Mouse (Mus musculus) telencephalon, adult 2 months (tissue): Measurements from ENCODE around the gene Car9.
"Not testable (repeated sequence)": the region's sequence is repeated elsewhere in the genome, so short reads cannot be mapped to it uniquely, and the experiment has no call there.

Source experiments
- DNase-seq: peaks from one replicate; pipeline ENCODE4 v3.0.0-alpha.2; 2011; ENCODE audit warnings: low read depth, low spot score

The Car9 gene

DNA sequence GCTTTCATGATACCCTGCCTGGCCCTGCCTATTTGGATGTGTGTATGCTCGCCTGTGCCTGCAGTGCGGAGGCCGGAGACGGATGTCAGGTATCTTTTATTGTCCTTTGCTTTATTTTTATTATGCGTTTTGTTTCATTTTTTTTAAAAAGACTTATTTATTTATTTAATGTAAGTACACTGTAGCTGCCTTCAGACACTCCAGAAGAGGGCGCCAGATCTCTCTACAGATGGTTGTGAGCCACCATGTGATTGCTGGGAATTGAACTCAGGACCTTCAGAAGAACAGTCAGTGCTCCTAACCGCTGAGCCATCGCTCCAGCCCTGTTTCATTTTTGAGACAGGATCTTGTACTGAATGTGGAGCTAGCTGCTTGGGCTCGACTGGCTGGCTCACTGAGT lies 21.7 kb downstream of the Car9 start:
- DNase-seq: no peak

DNA sequence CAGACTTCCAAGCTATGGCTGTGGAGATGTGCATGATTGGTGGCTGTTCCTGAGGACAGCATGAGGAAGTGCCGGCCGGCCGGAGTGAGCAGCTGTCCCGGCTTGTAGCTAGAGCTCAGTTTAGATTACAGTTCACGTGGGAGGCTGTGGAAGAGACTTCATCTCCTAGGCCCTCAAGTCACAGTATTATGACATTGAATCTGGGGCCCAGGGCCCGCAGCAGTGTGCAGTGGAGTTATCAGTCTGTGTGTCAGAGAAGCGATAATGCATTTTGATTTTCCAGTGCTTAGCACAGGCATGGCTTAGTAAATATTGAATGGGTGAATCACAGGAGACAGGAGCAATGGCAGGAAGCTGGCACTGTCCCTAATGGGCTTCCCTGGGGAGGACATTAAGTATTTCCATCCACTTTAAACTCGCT lies 23.3 kb downstream of the Car9 start:
- no peak for DNase-seq

DNA sequence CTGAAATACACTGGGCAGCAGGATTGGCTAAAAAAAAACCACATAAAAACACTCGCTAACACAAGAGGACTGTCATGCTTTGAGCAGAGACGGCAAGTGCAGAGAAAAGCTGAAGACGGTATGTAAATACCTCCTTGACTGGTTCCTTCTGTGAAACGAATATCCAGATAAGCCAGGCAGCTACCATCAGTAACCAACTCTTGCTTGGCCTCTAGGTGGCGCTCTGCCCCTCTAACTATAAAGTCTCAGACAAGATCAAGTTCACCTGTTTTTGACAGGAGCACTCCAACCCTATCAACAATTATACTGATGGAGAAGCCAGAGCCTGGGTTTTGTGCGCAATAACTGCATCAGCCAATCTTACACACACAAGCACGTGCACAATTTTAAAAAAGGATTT lies 23.8 kb downstream of the Car9 start:
- DNase-seq: peak; percentile 79

DNA sequence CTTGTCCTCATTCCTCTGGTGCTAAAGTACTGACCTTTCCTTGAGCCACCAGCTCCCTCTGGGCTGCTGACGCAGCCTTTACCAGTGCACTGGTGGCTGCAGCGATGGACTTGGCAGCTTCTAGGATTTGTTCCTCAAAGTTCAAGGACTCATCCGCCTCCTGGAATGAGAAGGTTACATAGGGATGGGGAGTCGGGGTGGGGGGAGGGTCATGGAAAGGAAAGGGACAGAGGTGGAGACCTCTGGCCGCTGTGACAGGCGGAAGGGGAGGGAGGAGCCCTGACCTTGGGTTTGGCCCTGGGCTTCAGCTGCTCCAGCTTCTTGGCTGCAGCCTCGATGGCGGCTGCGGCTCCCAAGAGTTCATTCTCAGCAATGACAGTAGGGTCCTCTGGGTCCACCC lies 26.5 kb downstream of the Car9 start:
- DNase-seq: no peak

DNA sequence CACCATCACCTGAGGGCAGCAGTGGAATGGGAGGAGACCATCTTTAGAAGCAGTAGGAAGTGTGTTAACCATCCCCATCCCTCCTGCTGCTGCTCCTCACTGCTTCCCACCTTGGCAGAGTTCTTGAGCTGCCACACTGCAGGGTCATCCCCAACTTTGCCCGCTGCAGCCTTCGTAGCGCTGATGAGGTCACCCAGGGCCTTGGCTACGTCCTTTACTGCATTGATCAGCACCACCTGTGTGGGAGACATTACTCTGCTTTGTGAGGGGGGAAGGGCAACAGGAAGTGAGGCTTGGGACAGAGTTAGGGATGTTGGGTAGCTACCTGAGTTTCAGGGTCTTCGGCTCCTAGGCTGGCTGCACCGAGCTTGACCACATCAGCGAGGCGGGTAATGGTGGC lies 28.9 kb downstream of the Car9 start:
- no peak for DNase-seq

DNA sequence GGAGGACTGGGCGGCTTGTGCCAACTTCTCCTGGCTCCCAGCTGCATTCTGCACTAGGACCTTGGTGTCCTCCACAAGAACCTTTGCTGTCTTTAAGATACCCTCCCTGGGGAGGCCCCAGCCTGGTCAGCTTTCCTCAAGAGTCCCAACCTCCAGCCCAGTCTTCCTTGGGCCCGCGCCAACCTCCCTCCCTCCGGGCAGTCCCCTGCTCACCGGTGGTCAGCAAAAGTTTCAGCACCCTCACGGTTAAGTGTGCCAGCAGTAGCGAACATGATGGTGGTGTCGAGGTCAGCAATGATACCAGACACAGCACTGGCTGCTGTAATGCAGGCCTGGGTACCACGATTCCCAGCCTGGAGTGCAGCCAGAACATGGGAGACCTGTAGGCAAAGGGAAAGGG lies 29.3 kb downstream of the Car9 start:
- DNase-seq: no peak

DNA sequence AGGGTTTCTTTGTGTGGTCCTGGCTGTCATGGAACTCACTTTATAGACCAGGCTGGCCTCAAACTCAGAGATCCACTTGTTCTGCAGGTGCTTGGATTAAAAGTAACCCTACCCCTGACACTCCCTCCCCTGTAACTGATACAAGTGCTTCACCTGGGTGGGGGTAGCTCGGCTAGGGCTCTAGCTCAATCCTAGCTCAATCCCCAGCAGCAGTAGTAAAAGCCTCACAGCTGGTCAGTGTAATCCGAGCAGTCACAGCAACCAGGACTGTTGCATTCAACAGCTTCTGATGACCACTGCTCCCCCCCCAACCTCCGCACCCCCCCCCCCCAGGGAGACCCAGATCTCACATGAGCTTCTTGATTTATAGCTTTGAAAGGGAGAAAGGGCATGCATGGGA lies 35.3 kb downstream of the Car9 start:
- no peak for DNase-seq

DNA sequence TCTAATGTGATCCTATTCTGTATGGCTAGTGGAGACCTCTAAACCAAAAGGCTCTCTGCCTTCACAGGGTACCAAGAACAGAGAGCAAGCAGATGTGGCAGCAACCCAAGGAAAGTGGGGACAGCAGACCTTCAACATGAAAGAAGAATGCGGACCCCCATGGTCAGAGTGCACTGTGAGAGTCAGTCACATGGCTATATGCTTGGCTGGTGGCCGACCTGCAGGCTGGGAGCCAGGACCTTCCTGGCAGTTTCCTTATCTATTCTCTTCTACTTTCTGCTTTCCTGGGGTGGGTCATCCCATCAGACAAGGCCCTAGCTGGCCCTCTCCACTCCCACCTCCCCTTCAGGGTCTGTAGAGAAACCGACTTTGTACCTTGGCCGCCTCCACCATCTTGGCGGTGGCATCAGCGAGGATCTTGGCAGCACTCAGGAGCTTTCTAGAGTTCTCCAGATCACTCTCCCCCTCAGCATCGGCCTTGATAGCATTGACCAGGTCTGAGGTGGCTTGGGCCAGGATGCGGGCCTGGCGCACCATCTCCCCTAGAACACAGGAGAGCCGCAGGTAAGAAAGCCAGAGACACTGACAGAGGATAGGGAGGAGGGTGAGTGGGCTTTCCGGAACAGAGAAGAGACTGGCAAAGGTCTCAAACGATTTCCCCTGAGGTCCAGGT lies 39.7 kb downstream of the Car9 start:
- no peak for DNase-seq

DNA sequence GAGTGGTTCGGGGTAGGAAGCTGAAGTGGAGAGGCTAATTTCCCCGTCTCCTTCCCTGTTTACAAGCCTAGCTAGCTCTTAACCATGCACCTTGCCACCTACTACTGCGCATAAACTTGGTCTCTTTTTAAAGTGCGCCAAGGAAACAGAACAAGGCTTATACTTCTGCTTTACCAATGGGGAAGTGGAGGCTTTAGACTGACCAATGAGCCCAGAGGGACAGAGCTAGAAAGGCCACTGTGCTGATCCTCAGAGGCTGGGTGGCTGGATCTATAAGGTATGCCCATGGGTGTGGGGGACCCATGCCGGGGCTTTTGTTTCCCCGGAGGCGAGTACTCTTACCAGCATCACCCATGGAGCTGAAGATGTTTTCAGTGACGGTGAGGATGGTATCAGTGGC lies 40.4 kb downstream of the Car9 start:
- DNase-seq: no peak

DNA sequence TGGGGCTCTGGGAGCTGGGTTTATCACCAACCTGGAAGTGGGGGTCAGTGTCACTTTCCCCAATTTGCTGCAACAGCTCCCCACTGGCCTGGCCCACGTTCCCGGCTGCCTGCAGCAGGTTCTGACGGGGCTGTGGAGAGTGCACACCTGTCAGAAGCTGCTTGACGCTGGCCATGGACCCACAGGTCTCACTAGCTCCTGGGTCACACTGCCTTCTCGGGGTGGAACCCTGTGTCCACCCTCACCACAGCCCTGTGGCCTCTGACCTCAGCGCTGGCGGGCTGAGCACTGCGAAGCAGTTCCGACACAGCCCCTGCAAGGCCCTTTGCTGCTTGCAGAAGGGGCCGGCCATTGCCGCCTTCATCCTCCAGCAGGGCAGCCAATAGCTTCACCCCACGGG lies 42.3 kb downstream of the Car9 start:
- DNase-seq: no peak

DNA sequence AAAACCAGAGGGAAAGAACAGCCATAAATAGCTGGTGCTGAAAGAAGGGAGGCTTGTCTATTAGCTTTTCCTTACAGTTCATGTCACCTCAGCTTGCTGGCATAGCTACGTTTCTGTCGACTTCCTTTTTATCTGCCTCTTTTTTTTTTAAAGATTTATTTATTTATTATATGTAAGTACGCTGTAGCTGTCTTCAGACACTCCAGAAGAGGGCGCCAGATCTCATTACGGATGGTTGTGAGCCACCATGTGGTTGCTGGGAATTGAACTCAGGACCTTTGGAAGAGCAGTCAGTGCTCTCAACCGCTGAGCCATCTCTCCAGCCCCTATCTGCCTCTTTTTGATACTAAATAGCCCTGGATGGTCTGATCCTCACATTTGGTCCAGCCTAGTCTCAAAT lies 45.1 kb downstream of the Car9 start:
- DNase-seq: not testable (repeated sequence)

DNA sequence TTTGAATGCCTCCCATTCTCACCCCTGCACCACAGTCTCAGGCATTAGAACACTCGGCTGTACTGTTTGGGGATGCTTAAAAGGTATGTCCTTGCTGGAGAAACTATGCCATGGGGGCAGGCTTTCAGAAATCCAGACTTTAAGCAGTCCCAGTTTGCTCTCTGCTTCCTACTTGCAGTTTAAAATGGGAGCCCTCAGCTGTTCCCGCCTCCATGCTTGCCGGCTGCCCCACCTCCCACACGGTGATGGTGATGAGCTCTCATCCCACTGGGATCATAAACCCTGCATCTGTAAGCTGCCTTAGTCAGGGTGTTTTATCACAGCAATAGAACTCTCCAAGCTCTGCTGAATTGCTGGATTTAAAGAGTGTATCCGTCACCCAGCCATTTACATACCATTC lies 45.7 kb downstream of the Car9 start:
- peak; percentile 63 for DNase-seq

DNA sequence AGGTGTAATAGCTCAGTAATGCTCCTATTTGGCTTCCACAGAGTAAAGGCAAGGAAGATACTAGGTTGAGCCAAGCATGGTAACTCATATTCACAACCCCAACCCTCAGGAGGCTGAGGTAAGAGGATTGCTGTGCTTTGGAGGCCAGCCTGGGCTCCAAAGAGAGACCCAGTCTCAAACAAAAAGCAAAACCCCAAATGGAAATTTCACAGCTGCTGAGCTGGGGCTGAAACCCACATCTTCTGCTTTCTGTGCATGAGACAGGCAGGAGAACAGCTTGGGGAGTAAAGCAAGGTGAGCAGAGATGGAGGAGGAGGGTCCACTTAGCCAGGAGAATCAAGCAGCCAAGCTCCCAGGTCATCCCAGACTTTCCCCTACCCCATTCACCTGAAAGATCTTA lies 47.1 kb downstream of the Car9 start:
- no peak for DNase-seq

DNA sequence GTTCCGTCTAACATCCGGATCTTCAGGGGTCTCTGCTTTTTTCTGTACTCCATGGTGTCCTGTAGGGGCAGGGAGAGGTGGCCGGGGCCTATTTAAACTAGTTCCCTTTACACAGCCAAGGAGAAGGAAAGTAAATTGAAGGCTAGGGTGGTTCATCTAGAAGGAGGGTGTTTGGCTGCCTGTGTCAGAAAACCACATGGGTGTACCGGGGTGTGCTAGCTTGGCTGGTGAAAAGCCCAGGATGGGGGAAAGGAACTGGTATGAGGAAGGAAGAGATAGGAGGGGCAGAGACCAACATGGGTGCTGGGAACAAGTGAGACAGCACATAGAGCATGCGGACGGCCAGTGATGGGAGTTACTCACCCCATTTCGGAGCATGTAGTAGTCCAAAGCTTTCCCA lies 49.2 kb downstream of the Car9 start:
- no peak for DNase-seq

DNA sequence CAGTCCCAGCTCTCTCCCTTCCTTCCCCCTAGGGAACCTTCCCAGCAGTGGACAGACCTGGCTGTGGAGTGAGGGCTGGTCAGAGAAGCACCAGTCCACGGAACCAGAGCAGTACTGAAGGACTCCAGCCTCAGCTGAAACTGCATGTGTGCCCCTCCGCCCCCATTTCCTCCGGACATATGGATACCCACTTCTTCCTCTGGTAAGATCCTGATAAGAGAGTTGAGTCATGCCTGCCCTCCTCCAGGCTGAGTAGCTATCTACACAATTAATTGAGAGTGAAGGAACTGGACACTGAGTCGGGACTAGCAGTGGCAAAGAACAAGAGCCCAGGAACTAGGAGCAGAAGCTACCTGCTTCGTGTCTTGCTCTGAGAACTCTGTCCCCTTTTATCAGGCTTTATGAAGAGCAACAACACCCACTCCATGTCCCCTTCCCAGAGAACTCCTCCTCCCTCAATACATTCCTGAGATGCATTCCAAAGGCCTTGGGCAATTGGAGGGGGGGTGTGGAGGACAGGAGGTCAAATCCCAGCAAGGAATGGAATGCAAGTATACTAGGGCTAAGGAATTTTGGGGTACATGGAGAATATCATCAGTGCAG lies 51.4 kb downstream of the Car9 start:
- no peak for DNase-seq

DNA sequence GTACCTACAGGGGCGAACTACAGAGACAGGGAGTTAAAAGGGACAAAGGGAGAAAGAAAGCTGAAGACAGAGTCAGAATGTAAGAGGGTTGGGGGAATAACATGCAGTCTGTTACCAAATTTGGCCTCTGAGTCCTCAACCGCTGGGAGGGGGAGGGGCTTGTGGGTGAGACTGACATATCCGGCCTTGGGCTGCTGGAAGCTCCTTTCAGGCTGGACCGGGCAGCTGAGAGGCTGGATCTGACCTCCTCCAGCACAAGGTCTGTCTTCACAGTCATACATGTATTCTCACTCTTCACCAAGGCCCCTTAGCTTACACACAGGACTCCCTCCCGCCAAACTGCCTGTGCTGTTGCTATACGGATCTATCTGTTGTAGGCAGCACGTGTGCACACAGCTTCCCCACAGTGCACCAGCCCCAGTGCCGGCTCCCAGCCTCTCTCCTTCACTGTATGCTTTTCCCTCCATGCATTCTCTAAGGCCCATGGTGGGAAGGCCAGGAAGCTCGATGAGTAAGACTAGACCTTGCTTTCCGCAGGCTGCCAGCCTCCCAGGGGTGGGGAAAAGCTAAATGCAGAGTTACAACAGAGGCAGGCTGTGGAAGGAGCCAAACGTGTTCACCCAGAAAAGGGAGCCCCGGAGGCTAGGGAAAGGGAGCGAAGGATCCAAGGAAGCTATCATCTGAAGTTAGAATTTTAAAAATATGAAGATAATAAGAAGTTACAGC lies 52.0 kb downstream of the Car9 start:
- DNase-seq: no peak

DNA sequence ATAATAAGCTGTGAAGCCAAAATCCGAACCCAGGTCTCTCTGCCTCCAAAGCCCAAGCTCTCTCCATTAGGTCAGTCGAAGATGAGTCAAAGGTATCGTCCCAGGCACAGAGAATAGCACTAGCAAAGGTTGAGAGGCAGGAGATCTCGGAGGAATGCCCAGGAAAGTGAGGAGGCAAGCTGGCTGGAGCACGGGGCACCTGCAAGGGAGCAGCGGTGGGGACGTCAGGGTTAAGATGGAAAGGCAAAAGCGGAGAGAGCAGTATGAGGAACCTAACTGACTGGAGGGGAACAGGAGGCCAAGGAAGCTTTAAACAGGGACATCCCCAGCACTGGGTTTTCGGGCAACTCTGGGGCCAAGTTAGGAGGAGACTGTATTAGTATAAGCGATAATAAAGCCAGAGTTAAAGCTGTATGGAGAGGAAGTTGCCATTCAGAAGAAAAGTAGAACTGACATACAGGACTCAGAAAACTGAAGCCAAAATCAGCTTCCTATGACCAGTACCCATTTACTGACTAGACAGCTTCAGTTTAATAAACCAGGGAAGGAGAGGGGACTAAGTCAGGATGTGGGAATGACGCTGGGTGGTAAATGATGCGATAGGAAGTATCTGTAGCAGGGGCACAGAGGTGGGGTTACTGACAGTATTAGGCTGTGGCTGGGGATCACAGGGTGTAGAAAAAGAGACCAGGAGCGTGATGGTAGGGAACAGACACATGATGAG lies 52.9 kb downstream of the Car9 start:
- DNase-seq: no peak

DNA sequence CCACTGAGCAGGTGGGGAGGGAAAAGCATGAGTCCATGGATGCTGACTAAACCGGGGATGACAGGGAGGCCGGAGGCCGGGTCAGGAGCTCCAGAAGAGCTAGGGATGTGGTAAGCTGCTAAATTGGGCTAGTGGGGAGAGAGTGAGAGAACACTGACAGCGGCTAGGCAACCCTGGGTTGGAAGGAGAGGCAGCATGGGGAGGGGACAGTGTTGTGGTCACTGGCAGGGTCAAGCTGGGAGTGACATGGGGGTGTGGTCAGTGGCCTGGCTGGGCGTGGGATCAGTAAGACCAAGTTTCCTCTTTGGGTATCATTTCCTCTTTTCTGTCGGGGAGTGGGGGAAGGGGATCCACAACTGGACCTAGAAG lies 53.5 kb downstream of the Car9 start:
- DNase-seq: no peak

DNA sequence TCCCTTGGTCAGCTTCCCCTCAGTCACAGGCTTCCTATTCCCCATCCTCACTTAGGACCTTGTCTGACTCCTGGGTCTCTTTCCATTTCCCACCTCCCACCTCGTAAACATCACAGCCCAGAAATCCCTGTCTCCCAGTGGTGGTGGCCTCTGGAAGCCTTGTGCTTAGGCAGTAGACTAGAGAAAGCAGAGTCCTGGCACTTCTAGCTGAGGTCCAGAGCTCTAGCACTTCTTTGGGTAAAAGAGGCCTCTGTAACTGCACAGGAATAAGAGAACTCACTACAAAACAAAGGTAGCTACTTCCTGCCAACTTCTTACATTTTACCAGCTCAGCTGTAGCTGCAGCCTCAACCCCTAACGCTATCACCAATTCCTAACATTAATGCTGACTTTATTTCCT lies 54.2 kb downstream of the Car9 start:
- DNase-seq: no peak

DNA sequence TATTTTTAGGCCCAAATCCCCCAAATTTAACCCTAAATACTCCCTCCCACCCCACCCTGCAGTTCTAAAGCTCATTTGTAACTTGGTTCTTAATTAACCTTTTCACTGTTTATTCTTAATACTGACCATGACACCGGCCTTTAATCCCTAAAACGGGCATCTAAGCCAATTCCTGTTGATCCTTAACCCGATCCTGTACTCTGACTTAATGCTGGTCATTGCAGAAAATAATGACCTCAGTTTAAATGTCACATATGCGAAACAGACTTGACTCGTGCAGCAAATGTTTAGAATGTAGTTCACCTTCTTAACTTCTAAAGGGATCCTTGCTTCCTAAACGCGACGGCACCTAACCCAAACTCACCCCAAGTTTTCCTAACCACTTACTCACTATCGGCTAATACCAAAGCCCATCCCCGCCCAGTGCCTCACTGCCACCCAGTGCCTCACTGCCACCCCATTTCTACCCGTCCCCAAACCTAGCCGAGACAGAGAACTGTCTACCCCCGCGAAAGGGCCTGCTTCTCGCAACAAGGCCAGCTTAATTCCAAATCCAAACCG lies 54.8 kb downstream of the Car9 start:
- no peak for DNase-seq

DNA sequence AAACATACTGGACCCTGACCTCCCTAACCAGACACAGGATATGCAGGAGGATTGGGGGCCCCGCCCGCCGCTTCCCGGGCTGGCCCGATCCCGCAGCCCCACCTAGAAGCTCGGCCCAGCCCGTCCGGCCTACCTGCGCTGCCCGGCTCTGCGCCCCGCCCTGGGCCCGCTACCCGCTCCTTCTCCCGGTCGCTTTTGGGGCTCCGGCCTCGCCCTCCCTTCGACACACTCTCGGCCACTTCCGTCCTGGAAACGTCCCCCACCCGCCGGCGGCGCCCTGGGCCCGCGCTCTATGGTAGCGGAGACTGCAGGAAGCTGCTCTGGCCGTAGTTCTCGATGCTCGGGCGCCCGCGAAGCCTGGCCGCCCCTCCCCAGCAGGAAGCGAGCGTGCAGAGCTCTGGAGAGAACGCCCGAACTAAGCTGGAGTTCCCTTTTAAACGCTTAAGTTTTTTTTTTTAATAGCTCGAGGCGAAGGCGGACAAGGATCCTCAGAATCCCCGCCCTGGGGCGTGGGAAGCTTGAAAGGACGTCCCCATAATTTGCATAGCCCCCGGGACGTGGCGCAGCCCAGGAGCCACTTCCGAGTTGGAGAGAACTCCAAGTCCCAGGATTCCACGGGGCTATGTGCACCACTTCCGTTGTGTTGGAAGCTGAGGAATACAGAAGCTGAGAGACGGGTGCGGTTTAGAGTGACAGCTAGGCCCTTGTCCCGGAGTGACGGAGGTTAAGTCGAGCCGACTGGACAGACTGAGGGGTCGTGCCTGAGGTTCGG lies 55.4 kb downstream of the Car9 start, which contains the start of the genes Creb3 and Tln1:
Gene Creb3, plus strand, starts transcription at position 336 of the 772 bp plus-strand sequence.
Gene Tln1, minus strand, starts transcription at position 695 of the 772 bp plus-strand sequence.
- DNase-seq: peak; percentile 98
